Mouse (Mus musculus) stomach, postnatal 0 days (tissue): ENCODE data around the gene Vps37c.

Source experiments
- CTCF ChIP-seq: IDR thresholded peaks from 2 replicates; pipeline ENCODE4 v1.5.1; 2016; ENCODE audit warnings: antibody characterized with exemption, low read depth, mild to moderate bottlenecking, moderate library complexity
- EP300 ChIP-seq: optimal IDR thresholded peaks from 2 replicates; pipeline ENCODE3; 2016; ENCODE audit warnings: antibody characterized with exemption

GRCm38 (mm10) chr19:10661919-10662318 lies 26.6 kb upstream of the Vps37c start:
- TF ChIP-seq CTCF (no peak), EP300 (no peak)
